Mouse (Mus musculus): ENCODE measurements at regions not wholly inside any gene's neighbourhood (a gene's known extent, or its start where the extent isn't known, plus 50 kb on each side); places are given as distances from the start of the nearest gene placed in this dataset.

GRCm38 (mm10) chr12:12527366-12527765 is 265.4 kb downstream of the Fam49a start:
- DNase-seq (ENCODE audit: low spot score in 2 of 2) = no peak

GRCm38 (mm10) chr12:12520311-12520852 is 258.4 kb downstream of the Fam49a start:
- no peak for DNase-seq (ENCODE audit: low spot score in 2 of 2)

GRCm38 (mm10) chr12:12518490-12519070 is 256.6 kb downstream of the Fam49a start:
- DNase-seq (ENCODE audit: low spot score in 2 of 2) = no peak

DNA sequence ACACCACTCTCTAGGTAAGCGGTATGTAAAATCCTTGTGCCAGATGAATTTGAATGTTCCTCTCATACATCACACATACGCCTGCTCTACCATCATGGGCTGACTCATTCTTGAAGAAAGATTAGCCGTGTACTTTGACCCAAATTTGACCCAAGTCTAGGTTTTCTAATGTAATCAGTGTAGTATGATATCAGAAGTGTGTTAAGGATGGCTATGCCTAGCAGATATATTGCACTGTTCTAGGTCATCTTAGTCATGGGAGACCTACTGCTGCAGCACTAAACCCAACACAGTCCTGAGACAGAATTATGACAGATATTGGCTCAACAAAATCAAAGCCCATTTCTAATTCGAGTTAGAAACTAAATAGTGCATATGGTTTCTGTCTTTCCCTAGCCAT is 255.1 kb downstream of the Fam49a start:
- DNase-seq (ENCODE audit: low spot score in 2 of 2) = no peak

DNA sequence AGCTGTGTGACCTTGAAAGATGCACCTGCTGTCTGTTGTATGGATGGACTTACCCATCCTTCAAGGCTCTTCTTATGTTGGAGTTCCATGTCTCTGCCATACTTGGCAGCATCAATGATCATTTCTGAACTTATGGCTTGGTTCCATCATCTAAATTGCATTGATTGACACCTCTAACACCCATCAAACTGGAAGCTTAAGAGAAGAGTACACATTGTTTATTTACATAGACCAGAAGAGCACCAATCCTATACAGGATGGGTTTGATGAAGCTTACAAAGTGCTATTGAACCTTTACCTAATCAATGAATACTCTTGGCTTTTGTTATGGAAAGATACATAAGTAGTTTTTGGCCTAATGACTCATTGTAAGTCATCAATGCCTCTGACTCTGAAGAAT is 248.8 kb downstream of the Fam49a start:
- no peak for DNase-seq (ENCODE audit: low spot score in 2 of 2)

DNA sequence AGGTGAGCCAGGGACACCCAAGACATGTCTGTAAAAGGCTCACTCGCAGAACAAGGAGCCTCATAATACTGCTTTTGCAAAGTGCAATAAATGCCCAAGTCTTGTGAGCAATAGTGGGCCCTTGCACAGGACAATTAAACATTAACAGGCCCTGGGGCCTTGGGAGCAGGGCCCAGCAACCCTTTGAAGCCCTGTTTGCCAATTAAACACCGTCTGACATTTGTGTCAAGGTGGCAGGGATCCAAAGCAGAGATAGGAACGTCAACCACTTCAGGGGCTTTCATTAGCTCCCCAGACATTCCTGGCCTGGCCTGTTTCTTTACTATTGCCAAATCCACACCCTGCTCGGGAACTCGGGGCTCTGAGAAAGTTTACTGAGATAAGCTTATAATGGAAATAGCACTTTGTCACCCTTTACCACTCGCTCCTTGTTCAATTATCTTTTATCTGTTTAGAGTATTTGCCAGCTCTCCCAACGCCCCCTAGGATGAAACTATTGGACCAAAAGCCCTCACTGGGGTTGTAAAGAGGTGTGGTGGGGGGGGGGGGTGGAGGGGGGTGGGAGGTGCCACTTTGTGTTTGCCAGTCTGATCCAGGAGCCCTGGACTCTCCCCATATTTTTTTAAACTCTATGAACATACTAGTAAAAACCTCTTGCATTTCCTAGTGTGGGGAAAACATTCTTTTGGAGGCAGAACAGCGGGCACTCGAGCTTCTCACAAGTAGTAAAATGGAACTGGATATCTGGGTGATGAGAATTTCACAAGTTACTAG is 247.4 kb downstream of the Fam49a start:
- DNase-seq (ENCODE audit: low spot score in 2 of 2) = no peak

- DNase-seq (ENCODE audit: low spot score in 2 of 2) = no peak
Observed at GRCm38 (mm10) chr12:12508487-12509125, 246.7 kb downstream of the Fam49a start.

GRCm38 (mm10) chr12:12506671-12507070 is 244.7 kb downstream of the Fam49a start:
- DNase-seq (ENCODE audit: low spot score in 2 of 2) = no peak

DNA sequence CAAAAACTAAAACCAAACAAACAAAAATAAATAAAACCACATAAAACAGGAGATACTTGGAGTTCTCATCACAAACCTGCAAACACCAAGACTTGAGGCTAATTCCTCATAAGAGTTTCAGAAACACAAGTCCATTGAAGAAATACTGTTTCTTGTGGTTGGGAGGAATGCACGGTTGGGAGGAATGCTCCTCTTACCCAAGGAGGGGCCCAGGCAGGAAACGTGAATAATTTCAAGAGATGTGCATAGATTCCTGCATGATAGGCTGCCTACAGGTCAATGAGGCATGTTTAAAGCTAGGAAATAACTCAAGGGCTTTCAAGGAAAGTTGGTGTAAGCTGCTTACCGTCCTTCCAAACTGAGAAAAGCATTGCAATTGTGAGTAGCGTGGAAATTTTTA is 243.7 kb downstream of the Fam49a start:
- DNase-seq (ENCODE audit: low spot score in 2 of 2) = no peak

- DNase-seq (ENCODE audit: low spot score in 2 of 2) = no peak
Observed at GRCm38 (mm10) chr12:12499903-12500302, 238.0 kb downstream of the Fam49a start.

DNA sequence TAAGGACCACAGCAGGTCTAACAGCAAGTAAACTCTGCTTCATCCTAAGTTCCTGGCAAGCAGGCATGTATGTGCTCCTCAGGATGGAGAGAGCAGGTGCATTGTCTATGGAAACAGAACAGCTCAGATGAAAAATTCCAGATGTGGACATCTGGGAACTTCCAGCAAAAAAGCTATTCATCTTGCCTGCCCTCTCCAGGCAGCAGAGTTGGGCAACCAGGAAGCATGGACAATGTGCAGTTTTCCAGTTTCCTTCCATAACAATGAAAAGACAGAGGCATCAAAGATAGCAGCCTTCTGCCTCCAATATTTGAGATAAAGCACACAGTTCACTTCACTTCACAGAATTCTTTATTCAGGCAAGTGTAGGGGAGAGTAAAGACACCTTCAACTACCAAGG is 236.7 kb downstream of the Fam49a start:
- no peak for DNase-seq (ENCODE audit: low spot score in 2 of 2)

DNA sequence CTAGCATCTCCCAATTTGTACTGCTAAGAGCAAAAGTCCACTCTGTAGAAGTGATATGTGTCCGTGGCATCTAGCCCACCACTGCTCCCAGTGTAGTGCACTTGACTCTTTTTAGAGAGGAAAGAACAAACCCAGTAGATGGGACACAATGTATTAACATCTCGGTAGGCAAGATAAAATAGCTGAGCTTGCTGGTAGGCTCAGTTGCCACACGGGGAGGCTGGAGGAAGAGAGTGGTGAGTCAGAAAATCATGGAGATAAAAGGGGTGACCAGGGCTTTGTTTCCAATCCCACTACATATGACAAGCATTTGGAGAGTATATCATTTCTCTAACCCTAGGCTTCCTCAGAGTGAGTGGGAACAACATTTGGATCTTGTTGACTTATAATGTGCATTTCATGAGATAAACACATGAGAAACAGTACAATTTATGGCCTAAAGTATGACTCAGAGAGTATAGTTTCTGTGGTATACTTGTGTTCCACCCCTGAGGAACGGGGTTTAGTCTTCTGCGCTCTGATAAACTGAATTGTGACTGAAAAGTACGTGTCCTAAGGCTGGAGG is 235.4 kb downstream of the Fam49a start:
- no peak for DNase-seq (ENCODE audit: low spot score in 2 of 2)

- peak; percentile 47 to 49 for DNase-seq (ENCODE audit: low spot score in 2 of 2)
Observed at GRCm38 (mm10) chr12:12496593-12497141, 234.7 kb downstream of the Fam49a start.

DNA sequence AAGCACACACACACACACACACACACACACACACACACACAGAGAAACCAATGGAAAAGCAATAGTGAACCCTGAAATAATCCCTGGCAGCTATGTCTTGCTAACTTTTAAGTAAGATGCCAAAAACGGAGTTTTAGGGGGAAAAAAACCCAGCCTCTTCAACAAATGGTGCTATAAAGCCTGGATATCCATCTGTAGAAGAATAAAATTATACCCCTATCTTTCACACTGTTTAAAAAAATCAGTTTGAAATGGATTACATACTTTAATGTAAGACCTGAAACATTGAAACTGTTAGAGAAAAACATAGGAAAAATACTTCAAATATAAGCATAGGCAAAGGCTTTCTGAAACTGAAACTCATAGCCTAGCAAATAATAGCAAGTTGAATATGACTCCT is 228.2 kb downstream of the Fam49a start:
- peak in 1 of 2 experiments; percentile 26 for DNase-seq (ENCODE audit: low spot score in 2 of 2)

DNA sequence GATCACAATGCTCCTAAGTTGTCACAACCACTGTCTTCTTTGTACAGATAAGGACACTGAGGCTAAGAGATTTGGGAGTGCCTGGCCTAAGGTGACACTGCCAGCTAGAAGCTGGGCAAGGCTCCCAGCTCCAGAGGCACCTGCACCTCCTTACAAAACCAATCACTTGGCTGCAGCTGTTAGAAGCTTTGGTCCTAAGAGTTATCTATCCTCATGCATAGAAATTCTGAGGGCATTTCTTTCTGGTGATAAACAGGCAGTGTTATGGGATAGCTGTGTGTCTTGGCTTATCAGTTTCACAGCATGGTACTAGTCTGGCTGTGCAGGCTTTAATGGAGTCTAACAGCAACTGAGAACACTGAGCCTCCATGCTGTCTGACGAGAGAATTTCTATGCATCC is 226.2 kb downstream of the Fam49a start:
- no peak for DNase-seq (ENCODE audit: low spot score in 2 of 2)

- no peak for DNase-seq (ENCODE audit: low spot score in 2 of 2)
Observed at GRCm38 (mm10) chr12:12486656-12487356, 224.9 kb downstream of the Fam49a start.

GRCm38 (mm10) chr12:12484921-12485680 is 223.2 kb downstream of the Fam49a start:
- DNase-seq (ENCODE audit: low spot score in 2 of 2) = no peak

- no peak for DNase-seq (ENCODE audit: low spot score in 2 of 2)
Observed at GRCm38 (mm10) chr12:12480451-12480850, 218.5 kb downstream of the Fam49a start.

- no peak for DNase-seq (ENCODE audit: low spot score in 2 of 2)
Observed at GRCm38 (mm10) chr12:12452086-12452485, 190.1 kb downstream of the Fam49a start.

GRCm38 (mm10) chr12:12446768-12447167 is 184.8 kb downstream of the Fam49a start:
- no peak for DNase-seq (ENCODE audit: low spot score in 2 of 2)

Data from layer of hippocampus, postnatal 14 days (tissue).